Mouse (Mus musculus): ENCODE data around the gene Tspan13.
A peak's percentile ranks its signal among the peaks of the same experiment; 100 is the strongest.

The Tspan13 gene

DNA sequence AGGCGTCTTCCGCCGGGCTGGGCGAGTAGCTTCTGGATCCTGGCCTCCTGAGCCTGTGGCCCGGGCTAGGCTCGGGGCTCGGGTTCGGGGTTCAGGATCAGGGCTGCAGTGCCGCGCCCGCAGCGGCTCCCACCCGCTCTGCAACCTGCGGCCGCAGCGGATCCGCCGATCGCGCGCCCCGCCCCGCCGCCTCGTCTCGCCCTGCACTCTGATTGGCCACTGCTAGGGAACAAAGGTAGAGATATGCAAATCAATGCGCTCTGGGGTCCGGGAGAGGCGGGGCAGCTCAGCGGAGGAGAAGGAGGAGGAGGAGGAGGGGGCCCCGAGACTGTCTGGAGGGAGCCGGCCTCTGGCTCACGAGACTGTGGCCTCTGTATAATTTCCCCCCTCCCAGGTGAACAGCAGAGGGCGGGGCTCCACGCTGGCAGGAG lies at the start of gene Tspan13:
TSS of gene Tspan13 (minus strand) at position 153 of the 431 bp plus-strand sequence.
- DNase-seq (ENCODE audit: low read depth, low spot score): peak; percentile 97

GRCm38 (mm10) chr12:36091964-36092363 lies 49.7 kb upstream of the Tspan13 start:
- no peak for DNase-seq (ENCODE audit: low read depth, low spot score)

DNA sequence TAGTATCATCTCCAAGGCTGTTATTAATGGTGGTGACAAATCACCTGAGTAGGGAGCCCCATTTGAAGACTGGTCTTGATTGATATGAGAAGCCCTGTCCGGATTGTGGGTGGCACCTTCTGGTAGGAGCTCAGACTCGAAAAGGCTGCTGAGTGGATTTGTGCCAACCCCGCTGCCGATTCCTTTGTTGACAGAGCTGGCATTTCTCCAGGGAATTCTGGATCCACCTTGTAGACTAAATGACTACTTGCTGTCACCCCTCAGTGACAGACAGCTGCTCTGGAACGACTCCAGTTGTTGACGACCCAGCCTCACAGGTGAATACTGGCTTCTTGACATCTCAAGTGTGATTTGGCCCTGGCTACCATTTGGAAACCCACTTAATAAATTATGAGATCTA lies 46.9 kb upstream of the Tspan13 start:
- no peak for DNase-seq (ENCODE audit: low read depth, low spot score)

GRCm38 (mm10) chr12:36088804-36089203 lies 46.5 kb upstream of the Tspan13 start:
- no peak for DNase-seq (ENCODE audit: low read depth, low spot score)

- DNase-seq (ENCODE audit: low read depth, low spot score): no peak
Measured at GRCm38 (mm10) chr12:36085380-36085779, 43.1 kb upstream of the Tspan13 start.

DNA sequence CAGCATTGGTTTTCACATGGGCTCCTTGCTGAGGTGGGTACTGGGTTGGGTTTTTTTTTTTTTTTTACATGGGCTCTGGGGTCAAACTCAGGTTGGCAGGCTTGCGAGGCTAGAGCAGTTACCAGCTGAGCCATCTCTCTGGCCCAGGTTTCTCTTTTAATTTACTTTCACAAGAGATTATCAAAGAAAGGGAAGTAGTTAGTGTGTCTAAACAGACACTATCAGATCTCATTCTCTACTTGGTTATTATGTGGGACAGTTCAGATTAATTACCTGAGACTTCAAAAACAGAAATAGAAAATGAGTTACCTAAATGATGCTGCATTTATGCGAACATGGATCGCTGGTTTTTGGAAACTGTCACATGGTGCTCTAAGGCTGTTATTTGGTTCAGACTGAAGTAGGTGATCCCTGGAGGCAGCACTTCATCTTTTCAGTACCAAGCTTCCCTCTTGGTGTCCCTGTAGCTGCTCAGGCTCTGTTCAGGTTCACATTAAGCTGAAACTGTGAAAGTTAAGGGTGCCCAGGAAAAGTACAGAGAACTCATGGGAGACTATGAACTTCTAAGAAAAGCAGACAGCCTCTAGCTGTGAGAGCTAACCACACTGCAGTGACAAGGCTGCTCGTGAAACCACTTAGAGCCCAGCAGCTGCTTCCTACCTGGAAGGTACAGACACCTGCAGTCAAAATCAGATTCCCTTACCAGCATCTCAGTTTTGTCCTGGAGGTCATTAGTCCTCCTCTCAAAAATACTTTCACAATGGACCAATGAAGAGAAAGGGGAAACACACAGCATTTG lies 36.0 kb upstream of the Tspan13 start:
- DNase-seq (ENCODE audit: low read depth, low spot score): peak; percentile 75

DNA sequence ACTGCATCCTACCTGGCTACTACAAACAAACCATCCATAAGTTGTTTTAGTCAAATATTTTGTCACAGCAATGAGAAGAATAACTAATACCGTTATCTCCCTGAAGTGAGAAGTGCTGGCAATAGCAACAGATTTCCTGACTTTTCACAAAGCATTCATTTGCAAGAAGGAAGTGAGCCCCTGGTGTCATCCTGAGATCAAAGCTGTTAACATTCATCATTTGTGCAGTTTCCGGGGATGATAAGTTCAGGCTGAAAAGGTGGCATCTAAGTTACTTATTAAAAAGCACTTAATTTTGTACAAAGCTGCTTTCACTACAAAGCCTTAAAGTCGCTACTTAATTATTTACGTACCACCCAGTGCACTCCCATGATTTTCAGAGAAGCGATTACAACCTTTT lies 30.6 kb upstream of the Tspan13 start:
- DNase-seq (ENCODE audit: low read depth, low spot score): no peak

GRCm38 (mm10) chr12:36070231-36070630 lies 27.9 kb upstream of the Tspan13 start:
- DNase-seq (ENCODE audit: low read depth, low spot score): peak; percentile 45

DNA sequence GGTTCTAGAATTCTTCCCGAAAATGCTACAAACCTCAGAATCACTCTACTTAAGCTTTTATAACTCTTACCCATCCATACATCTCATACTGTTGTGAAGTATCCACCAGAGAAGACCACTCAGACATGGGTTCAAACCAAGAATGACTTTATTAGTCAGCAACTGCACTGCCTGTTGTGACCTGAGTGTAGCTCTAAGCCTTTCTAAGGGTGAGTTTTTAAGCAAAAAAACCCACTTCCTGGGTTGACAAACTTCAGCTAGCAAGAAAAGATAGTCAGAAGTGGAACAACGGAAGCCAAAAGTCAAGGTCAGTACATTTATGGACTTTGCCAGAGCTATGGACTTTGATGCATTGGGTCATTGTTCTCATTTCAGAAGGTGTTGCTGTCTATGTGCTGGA lies 25.2 kb upstream of the Tspan13 start:
- no peak for DNase-seq (ENCODE audit: low read depth, low spot score)

- DNase-seq (ENCODE audit: low read depth, low spot score): no peak
Measured at GRCm38 (mm10) chr12:36065911-36066310, 23.6 kb upstream of the Tspan13 start.

GRCm38 (mm10) chr12:36057699-36058098 lies 15.4 kb upstream of the Tspan13 start:
- no peak for DNase-seq (ENCODE audit: low read depth, low spot score)

DNA sequence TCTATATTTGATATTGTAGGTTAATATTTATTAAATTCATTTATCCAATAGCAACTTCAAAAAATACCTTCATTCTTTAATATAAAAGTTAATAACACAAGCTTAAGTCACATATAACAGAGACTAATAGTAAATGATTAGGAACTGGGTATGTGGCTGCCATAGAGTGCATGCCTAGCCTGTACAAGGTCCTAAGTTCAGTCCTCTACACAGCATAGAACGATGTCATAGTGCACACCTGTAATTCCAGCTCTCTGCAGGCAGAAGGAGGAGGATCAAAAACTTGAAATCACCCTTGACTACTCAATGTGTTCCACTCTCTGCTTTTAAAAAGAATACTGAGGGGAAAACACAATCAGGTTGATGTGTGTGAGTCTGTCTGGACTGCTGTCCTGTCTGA lies 8.0 kb upstream of the Tspan13 start:
- no peak for DNase-seq (ENCODE audit: low read depth, low spot score)

- DNase-seq (ENCODE audit: low read depth, low spot score): no peak
Measured at GRCm38 (mm10) chr12:36047593-36047992, 5.3 kb upstream of the Tspan13 start.

DNA sequence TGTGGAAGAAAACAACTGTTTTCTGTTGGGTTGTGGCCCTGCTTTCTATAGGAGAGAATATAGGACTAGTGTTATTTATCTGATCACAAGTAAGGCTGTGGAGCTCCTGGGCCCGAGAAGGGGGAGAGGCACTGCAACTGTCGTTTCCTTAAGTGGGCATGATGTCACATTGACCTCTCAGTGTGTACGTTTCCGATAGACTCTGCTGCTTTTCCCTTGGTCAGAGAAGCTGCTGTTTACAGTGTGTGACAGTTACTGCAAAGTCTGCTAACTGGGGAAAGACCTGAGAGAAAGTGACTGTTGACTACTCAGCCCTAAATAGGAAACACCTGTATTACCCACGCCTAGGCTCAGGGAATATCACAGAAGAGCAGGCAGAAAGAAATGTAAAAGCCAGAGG lies 3.9 kb upstream of the Tspan13 start:
- peak; percentile 56 for DNase-seq (ENCODE audit: low read depth, low spot score)

- DNase-seq (ENCODE audit: low read depth, low spot score): no peak
Measured at GRCm38 (mm10) chr12:36044691-36045090, 2.4 kb upstream of the Tspan13 start.

- peak; percentile 86 for DNase-seq (ENCODE audit: low read depth, low spot score)
Measured at GRCm38 (mm10) chr12:36041703-36042347, 475 bp downstream of the Tspan13 start.

GRCm38 (mm10) chr12:36041281-36041589 lies 1.1 kb downstream of the Tspan13 start:
- no peak for DNase-seq (ENCODE audit: low read depth, low spot score)

DNA sequence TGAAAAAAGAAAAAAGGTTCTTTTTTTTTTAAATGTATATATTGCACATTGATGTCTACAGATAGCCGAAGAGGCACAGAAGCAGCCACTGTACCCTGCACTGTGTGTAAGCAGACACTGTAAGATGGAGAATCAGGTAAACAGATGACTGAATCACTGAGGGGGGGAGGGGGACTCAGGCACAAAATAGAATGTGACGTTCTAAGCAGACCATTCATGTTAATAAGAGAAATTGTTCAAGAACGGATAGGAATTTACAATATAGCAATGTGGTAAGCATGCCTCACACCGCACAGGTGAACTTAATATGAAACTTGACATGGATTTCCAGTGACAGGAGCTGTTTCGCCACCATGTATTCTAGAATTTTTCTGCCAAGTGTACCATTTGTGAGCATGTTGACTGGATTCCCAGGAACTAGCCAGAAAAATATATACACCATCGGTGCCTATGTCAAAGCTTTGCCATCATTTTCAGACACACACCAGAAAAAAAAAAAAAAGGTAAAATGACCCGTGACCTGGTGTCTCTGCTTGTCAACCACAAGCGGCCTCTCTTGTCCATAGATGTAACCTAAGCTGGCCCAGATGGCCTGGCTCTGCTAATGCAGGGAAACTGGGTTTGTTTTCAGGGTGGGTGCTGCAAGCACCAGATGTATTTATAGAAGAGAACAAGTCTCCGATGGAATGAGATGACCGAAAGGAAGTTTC lies 1.6 kb downstream of the Tspan13 start:
- DNase-seq (ENCODE audit: low read depth, low spot score): peak; percentile 76

DNA sequence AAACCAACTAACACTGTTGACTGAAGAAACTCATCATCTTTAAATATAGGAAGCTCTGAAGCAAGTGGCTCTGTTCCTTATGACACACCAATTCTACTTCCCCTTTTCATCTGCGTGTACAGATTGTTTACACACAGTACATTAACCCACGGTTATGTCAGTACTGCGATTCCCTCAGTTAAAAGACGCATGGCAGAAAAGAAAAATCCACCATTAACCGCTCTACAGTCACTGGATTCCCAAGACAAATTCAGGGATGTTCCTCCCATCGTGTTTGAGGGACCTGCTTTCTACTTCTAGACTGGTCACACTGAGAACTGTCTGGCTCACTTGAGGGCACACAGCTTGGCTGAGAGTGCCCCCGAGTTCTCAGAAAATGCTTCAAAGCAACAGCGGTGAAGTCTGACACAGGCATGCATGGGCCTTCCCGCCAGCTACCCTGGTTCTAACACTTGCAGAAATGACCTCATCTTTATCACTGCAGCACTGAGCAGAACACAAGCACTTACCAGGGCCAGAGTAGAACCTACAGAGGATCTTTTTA lies 2.7 kb downstream of the Tspan13 start:
- peak; percentile 91 for DNase-seq (ENCODE audit: low read depth, low spot score)

DNA sequence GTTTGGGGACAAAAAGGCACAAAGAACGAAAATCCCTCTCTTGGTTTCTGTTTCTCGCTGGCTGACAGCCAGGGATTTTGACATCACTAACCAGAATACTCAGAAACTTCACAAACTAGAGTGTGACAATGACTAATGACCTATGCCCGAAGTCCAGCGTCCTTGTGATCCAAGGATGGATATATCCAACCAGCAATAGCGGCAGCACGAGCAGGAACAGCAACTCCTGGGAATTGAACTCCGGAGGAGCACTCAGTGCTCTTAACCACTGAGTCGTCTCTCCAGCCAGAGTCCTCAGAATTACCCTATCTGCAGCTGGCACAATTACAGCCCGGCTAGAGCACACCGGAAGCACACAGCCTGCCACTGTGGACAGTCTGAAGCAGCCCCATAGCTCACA lies 5.5 kb downstream of the Tspan13 start:
- no peak for DNase-seq (ENCODE audit: low read depth, low spot score)

DNA sequence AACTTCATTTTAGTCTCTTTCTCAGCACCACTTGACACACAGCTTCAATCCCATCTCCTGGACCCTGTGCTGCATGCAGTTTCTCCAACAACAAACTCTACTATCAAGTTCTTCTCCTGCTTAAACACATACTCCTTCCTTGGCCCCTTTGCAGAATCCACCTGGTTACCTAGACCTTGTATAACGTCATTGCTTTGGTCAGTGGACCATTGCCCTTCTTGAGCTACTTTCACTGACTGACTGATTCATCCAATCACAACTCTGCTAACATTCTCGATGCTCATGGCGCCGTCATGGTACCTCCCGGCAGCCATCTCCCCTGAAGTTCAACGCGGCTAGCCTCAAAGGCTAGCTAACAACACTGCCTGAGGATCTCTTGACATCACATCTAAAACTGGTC lies 6.2 kb downstream of the Tspan13 start:
- no peak for DNase-seq (ENCODE audit: low read depth, low spot score)

- DNase-seq (ENCODE audit: low read depth, low spot score): no peak
Measured at GRCm38 (mm10) chr12:36035501-36035900, 6.8 kb downstream of the Tspan13 start.
